Mouse (Mus musculus) liver, embryonic 14.5 days (tissue): ENCODE results near the gene Ift122. TPM values are rescaled to one million over a fixed set of nuclear protein-coding genes. Genes with fewer than 3 reads are reported as not detected.

Source experiments
- ATAC-seq: fragments of 200-750 bp; cut with Nextera tagmentation; 2 replicates; pipeline ENCODE4 v1.8.0; 2017; ENCODE audit warnings: moderate number of reproducible peaks, mild to moderate bottlenecking, moderate library complexity; ENCODE audit not compliant: insufficient read depth
- DNase-seq, 3 experiments: peaks; one replicate each; pipeline ENCODE4 v3.0.0-alpha.2; 2012 to 2013; ENCODE audit warnings: low read depth in 3 of 3, low spot score in 3 of 3
- H3K27ac ChIP-seq: fragments of 300-500 bp; sonication (generic); 2 replicates; pipeline ENCODE4 v1.5.1; 2014; ENCODE audit warnings: moderate library complexity, mild to moderate bottlenecking, control low read depth, inconsistent platforms
- H3K27me3 ChIP-seq: fragments of 300-500 bp; sonication (generic); 2 replicates; pipeline ENCODE4 v1.6.1; 2014; ENCODE audit warnings: mild to moderate bottlenecking, low read length, moderate library complexity; ENCODE audit not compliant: control insufficient read depth, insufficient read depth
- H3K36me3 ChIP-seq: fragments of 300-500 bp; sonication (generic); replicated peaks from 2 replicates; pipeline ENCODE4 v1.6.1; 2014; ENCODE audit warnings: low read depth; ENCODE audit not compliant: control insufficient read depth, insufficient read depth
- H3K4me1 ChIP-seq, 2 experiments: fragments of 200-500 bp in 1 of 2; fragments of 300-500 bp in 1 of 2; sonication (generic) in 1 of 2; replicated peaks; 2 replicates each; pipeline ENCODE4 v1.6.1; 2012 to 2014; ENCODE audit warnings: antibody characterized with exemption in 1 of 2, inconsistent platforms in 1 of 2, low read length in 1 of 2; ENCODE audit not compliant: control insufficient read depth in 2 of 2, insufficient read depth in 2 of 2
- H3K4me2 ChIP-seq: fragments of 300-500 bp; sonication (generic); 2 replicates; pipeline ENCODE4 v1.6.1; 2014; ENCODE audit warnings: low read depth, mild to moderate bottlenecking, control low read depth, moderate library complexity
- H3K4me3 ChIP-seq, 2 experiments: fragments of 200-500 bp in 1 of 2; fragments of 300-500 bp in 1 of 2; sonication (generic) in 1 of 2; 2 replicates each; pipeline ENCODE4 v1.5.1; 2012 to 2014; ENCODE audit warnings: low read depth in 2 of 2, low read length in 2 of 2, mild to moderate bottlenecking in 2 of 2, control low read depth in 1 of 2, inconsistent platforms in 1 of 2, moderate library complexity in 1 of 2; ENCODE audit not compliant: insufficient read depth in 1 of 2
- H3K9ac ChIP-seq: fragments of 300-500 bp; sonication (generic); replicated peaks from 2 replicates; pipeline ENCODE4 v1.6.1; 2014; ENCODE audit warnings: mild to moderate bottlenecking, control low read depth, moderate library complexity
- H3K9me3 ChIP-seq: fragments of 300-500 bp; sonication (generic); 2 replicates; pipeline ENCODE4 v1.6.1; 2016; ENCODE audit warnings: low read length, mixed read lengths; ENCODE audit not compliant: control insufficient read depth
- CTCF ChIP-seq: IDR thresholded peaks from 2 replicates; pipeline ENCODE4 v1.5.1; 2016; ENCODE audit warnings: antibody characterized with exemption, low read depth, control low read depth
- EP300 ChIP-seq: IDR thresholded peaks from 2 replicates; pipeline ENCODE4 v1.6.1; 2016; ENCODE audit warnings: antibody characterized with exemption, low read depth
- WGBS: fragments of 180-500 bp; shearing (Covaris S2); extraction: QIAGEN DNeasy Blood & Tissue Kit; methylation state at CpG from one replicate; pipeline ENCODE4 v1.1.7; 2014; ENCODE audit not compliant: insufficient replicate concordance; 5-methylcytosine and 5-hydroxymethylcytosine counted together
- polyA plus RNA-seq, 2 experiments: library from polyadenylated mRNA; depleted of rRNA in 1 of 2; stranded (reverse) in 1 of 2; unstranded in 1 of 2; fragments of >200 nt; fragmentation: Nextera tagmentation in 1 of 2; extraction: Ambion mirVana in 1 of 2; gene quantifications; 2 replicates each; pipeline versions ENCODE4 v1.2.1 to v1.2.3; 2012 to 2014

Gene Ift122
- polyA plus RNA-seq, 2 experiments = 1.7 to 1.9 TPM

DNA sequence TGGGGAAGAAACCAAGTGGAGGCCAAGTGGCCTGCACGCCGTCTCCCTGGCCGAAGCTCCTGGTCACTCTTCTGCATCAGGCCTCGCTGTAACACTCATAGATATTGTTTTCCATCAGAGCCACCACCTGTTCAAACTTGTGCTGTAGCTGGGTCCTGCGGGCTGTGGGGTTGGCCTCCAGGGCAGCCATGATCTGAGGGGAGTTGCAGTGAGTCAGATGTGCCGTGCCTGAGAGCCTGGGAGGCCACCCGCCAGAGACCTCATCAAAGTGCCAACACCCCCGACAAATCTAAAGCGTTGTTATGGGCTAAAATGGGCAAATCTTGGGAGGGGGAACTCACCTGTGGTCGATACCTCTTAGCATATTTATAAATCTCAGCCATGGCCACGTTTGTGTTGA, 102.4 kb downstream of the Ift122 start:
- H3K27ac ChIP-seq = no peak overlapping the region
- no peaks in the 10 kb centered on the region for H3K27me3 ChIP-seq
- TF ChIP-seq EP300 (no peak), CTCF (no peak)
- WGBS = 66% methylated on average over 11 of the region's 11 CpGs
- ATAC-seq = no peak
- H3K36me3 ChIP-seq = no peaks in the 10 kb centered on the region
- no peaks in the 10 kb centered on the region for H3K9me3 ChIP-seq
- H3K9ac ChIP-seq = no peak overlapping the region
- DNase-seq = no peak
- H3K4me1 ChIP-seq = 0 out of 4 replicates have a peak, but pooled peaks cover 0 to 4% of the 10 kb centered on the region in 2 experiments
- no peak overlapping the region for H3K4me2 ChIP-seq
- H3K4me3 ChIP-seq = no peak overlapping the region

- Histone ChIP-seq H3K4me2 (no peak overlapping the region), H3K27ac (no peak overlapping the region)
Measured at GRCm38 (mm10) chr6:115956418-115956921, 103.2 kb downstream of the Ift122 start.

GRCm38 (mm10) chr6:115956922-115957601, 103.8 kb downstream of the Ift122 start:
- no peak for TF ChIP-seq EP300
- TF ChIP-seq CTCF = no peak
- H3K9ac ChIP-seq = no peak overlapping the region
- DNase-seq = no peak

More at GRCm38 (mm10) chr6:115956418-115956921, 103.2 kb downstream of the Ift122 start:
- Histone ChIP-seq H3K9ac (no peak overlapping the region), H3K27me3 (no peaks in the 10 kb centered on the region), H3K4me1 (0 out of 4 replicates have a peak, but pooled peaks cover 0 to 4% of the 10 kb centered on the region in 2 experiments), H3K36me3 (no peaks in the 10 kb centered on the region), H3K9me3 (no peaks in the 10 kb centered on the region), H3K4me3 (no peak overlapping the region)
- 81% methylated on average over 13 of the region's 13 CpGs for WGBS
- DNase-seq = no peak
- TF ChIP-seq CTCF (no peak), EP300 (no peak)
- no peak for ATAC-seq

DNA sequence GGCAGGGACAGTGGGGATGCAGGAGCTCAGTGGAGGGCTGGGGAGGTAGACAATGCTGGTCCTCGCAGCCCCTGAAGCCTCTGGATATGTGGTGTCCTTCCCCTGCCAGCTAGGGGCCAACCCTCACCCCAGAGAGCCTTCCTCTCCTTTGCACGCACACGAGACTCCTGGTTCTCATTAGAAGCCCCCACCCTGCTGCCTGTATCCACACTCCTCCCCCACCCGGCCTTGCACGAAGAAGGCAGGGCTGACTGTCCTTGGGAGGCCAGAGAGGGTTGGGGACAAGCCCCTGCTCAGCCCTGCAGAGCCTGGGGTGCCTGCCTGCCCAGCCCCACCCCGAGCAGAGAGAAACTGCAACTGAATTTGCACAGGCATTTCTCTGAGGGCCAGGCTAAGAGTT, 104.4 kb downstream of the Ift122 start:
- Histone ChIP-seq H3K27me3 (no peaks in the 10 kb centered on the region), H3K36me3 (no peaks in the 10 kb centered on the region), H3K4me1 (0 out of 4 replicates have a peak, but pooled peaks cover 0 to 4% of the 10 kb centered on the region in 2 experiments), H3K9ac (no peak overlapping the region), H3K9me3 (no peaks in the 10 kb centered on the region), H3K4me2 (no peak overlapping the region), H3K27ac (no peak overlapping the region), H3K4me3 (no peak overlapping the region)
- DNase-seq = no peak
- no peak for ATAC-seq
- WGBS = 53% methylated on average over 6 of the region's 6 CpGs
- TF ChIP-seq EP300 (no peak), CTCF (no peak)

More at GRCm38 (mm10) chr6:115956922-115957601, 103.8 kb downstream of the Ift122 start:
- Histone ChIP-seq H3K4me2 (no peak overlapping the region), H3K4me3 (no peak overlapping the region), H3K27ac (no peak overlapping the region), H3K27me3 (no peaks in the 10 kb centered on the region), H3K36me3 (no peaks in the 10 kb centered on the region), H3K9me3 (no peaks in the 10 kb centered on the region), H3K4me1 (0 out of 4 replicates have a peak, but pooled peaks cover 0 to 4% of the 10 kb centered on the region in 2 experiments)
- 0 out of 2 replicates have a peak, but pooled peaks have one; percentile 9 for ATAC-seq
- 68% methylated on average over 16 of the region's 16 CpGs for WGBS

DNA sequence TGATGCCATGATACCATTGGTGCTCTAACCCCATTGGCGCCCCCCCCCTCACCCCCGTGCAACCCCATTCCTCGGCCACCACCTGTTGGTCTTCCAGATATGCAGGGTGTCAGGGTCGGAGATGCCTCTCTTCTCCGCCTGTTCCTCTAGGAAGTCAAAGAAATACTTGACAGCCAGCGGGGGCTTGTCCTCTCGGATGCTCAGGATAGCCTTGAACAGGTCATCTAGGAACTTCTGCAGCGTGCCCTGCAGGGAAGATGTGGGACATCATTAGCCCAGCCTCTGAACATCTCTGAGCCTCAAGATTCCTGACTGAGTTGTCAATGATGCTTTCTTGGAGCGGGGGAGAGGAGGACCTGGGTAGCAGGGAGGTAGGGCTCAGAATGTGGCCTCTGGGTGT, 105.2 kb downstream of the Ift122 start:
- DNase-seq (no peak), ATAC-seq (no peak)
- H3K36me3 ChIP-seq = no peaks in the 10 kb centered on the region
- no peak overlapping the region for H3K4me3 ChIP-seq
- 0 out of 4 replicates have a peak, but pooled peaks cover 0 to 4% of the 10 kb centered on the region in 2 experiments for H3K4me1 ChIP-seq
- TF ChIP-seq EP300 (no peak), CTCF (no peak)
- 71% methylated on average over 9 of the region's 9 CpGs for WGBS
- H3K27me3 ChIP-seq = no peaks in the 10 kb centered on the region
- no peak overlapping the region for H3K27ac ChIP-seq
- H3K9me3 ChIP-seq = no peaks in the 10 kb centered on the region
- H3K4me2 ChIP-seq = no peak overlapping the region
- H3K9ac ChIP-seq = no peak overlapping the region
